Mouse (Mus musculus) heart, adult 2 months (tissue): Measurements from ENCODE around the gene Atp11a. TPM values are rescaled to one million over a fixed set of nuclear protein-coding genes. Genes with fewer than 3 reads are reported as not detected.

Experiments
- DNase-seq, 2 experiments: peaks; one replicate each; pipeline ENCODE4 v3.0.0; 2021
- H3K27ac ChIP-seq: fragments of 200-600 bp; 2 replicates; pipeline ENCODE4 v1.8.1; 2022
- H3K27me3 ChIP-seq: fragments of 200-500 bp; 2 replicates; pipeline ENCODE4 v1.6.1; 2012; ENCODE audit warnings: mild to moderate bottlenecking, low read length, inconsistent platforms, mixed read lengths; ENCODE audit not compliant: control insufficient read depth, insufficient read depth
- H3K36me3 ChIP-seq: fragments of 200-500 bp; 2 replicates; pipeline ENCODE4 v1.6.1; 2012; ENCODE audit warnings: low read length, inconsistent platforms; ENCODE audit not compliant: control insufficient read depth, insufficient read depth
- H3K4me1 ChIP-seq: fragments of 200-500 bp; 2 replicates; pipeline ENCODE4 v1.6.1; 2011; ENCODE audit warnings: low read length; ENCODE audit not compliant: control insufficient read depth, insufficient read depth
- H3K4me3 ChIP-seq: fragments of 200-600 bp; 2 replicates; pipeline ENCODE4 v1.8.1; 2022
- H3K79me2 ChIP-seq: fragments of 200-500 bp; replicated peaks from 2 replicates; pipeline ENCODE4 v1.6.1; 2012; ENCODE audit warnings: mild to moderate bottlenecking, inconsistent platforms, low read length, moderate library complexity, mixed read lengths; ENCODE audit not compliant: control insufficient read depth, insufficient read depth
- H3K9ac ChIP-seq: fragments of 200-500 bp; 2 replicates; pipeline ENCODE4 v1.6.1; 2012; ENCODE audit warnings: low read depth, mild to moderate bottlenecking, control low read depth, inconsistent platforms, low read length, mixed read lengths
- CTCF ChIP-seq: fragments of 200-600 bp; IDR thresholded peaks from 2 replicates; pipeline ENCODE4 v1.8.1; 2022; ENCODE audit warnings: antibody characterized with exemption, mild to moderate bottlenecking, moderate library complexity
- EP300 ChIP-seq: fragments of 200-500 bp; IDR thresholded peaks from 2 replicates; pipeline ENCODE4 v1.6.1; 2011; ENCODE audit warnings: low read depth, low read length, control low read depth; ENCODE audit not compliant: insufficient read depth
- POLR2A ChIP-seq: fragments of 200-500 bp; IDR thresholded peaks from 2 replicates; pipeline ENCODE4 v1.6.1; 2011; ENCODE audit warnings: mild to moderate bottlenecking, low read depth, low read length, control low read depth; ENCODE audit not compliant: insufficient read depth
- WGBS: fragments of 180-500 bp; shearing (Covaris S2); methylation state at CpG from one replicate; pipeline ENCODE4 v1.1.7; 2018; 5-methylcytosine and 5-hydroxymethylcytosine counted together
- intact Hi-C: fragments of 180-260 bp; cut with DNase I; formaldehyde crosslinking; loops from one replicate; pipeline ENCODE4 v1.15.1; 2025
- polyA plus RNA-seq: library from polyadenylated mRNA; depleted of rRNA; stranded (reverse); fragments of >200 nt; gene quantifications from 2 replicates; pipeline ENCODE4 v1.2.3, GENCODE M21; 2012
- total RNA-seq, 2 experiments: library from RNA; stranded (reverse); gene quantifications; 2 replicates each; pipeline ENCODE4 v1.2.3; 2021

Gene Atp11a
- total and polyA plus RNA-seq, 3 experiments: 56.0 to 80.1 (median 79.5) TPM

DNA sequence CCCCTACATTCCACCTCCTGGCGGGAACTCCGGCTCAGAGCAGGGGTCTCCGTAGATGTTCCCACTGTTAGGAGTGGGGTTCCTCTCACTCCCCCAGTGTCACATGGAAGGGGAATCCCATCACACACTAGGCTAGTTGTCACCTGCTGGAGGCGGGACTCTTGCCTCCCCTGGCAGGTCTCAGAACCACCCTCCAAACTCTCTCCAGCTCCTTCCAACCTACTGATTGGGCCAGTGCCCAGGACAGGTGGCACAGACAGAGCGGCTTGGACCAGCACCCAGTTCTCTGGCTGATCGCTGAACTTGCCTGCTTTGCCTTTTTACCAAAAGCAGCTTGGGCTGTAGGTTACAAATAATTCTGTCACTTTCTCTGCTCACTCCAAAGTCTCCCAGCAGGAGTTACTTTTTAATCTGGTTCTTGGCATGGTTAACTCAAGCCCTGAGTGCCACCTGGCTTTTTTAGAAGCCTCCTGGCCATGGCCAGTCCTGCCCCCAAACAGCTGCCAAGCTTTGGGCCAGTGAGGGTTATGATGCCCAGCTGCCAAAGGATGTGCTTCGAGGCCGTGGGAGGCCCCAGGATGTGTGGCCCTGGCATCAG is 117.5 kb downstream of the Atp11a start:
- intact Hi-C loops: no loop called here
- Histone ChIP-seq H3K4me1 (peaks cover 5% of the 10 kb centered on the region), H3K27me3 (no peaks in the 10 kb centered on the region), H3K4me3 (peak overlapping the region; percentile 53), H3K27ac (no peak overlapping the region), H3K36me3 (no peaks in the 10 kb centered on the region), H3K79me2 (no peaks in the 10 kb centered on the region), H3K9ac (no peak overlapping the region)
- 17% methylated on average over 8 of the region's 8 CpGs for WGBS
- TF ChIP-seq POLR2A (no peak), EP300 (no peak), CTCF (no peak)
- DNase-seq: peak in 1 of 2 experiments; percentile 23

DNA sequence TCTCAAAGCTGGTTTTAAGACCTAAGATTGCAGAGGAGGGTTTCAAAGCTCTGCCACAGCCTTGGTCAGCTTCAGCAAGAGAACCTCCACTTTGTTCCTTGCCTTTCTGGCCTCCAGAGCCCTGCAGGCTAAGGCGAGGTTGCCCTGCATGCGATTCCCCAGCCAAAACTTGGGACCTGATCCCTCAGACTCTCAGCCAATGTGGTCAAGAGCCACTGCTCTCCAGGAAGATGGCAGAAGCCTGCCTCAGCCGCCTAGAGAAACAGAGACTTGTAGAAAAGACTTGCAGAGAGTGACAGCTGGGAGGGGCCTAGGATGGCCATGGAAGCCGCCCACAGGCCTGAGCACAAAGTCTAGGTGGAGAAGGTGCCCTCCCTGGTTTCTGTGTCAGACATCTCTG is 118.2 kb downstream of the Atp11a start:
- no peak for TF ChIP-seq POLR2A
- TF ChIP-seq CTCF: no peak
- no peak for TF ChIP-seq EP300
- Histone ChIP-seq H3K27ac (no peak overlapping the region), H3K4me3 (no peak overlapping the region), H3K4me1 (peaks cover 5% of the 10 kb centered on the region), H3K9ac (no peak overlapping the region), H3K27me3 (no peaks in the 10 kb centered on the region), H3K36me3 (no peaks in the 10 kb centered on the region), H3K79me2 (no peaks in the 10 kb centered on the region)
- intact Hi-C loops: no loop called here
- WGBS: 81% methylated on average over 4 of the region's 4 CpGs
- DNase-seq: no peak

DNA sequence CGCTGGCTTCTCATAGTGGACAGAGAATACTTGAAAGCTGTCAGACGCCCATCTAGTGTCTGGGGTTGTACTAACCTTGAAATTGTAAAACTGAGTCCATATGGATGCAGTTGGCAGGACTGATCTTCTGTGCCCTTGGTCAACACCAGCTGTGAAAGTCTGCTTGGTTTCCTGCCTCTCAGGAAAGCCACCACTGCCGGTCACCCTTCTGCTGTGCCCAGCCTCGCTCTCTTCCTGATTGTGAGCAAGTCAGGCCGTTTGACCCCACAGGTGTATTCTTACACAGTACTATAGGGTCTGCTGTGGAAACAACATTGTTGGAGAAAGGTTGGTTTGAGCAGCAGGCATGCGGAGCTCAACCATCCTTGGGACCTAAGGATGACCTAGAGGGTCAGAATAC is 120.3 kb downstream of the Atp11a start:
- intact Hi-C loops: no loop called here
- no peaks in the 10 kb centered on the region for H3K36me3 ChIP-seq
- peaks cover 4% of the 10 kb centered on the region for H3K4me1 ChIP-seq
- TF ChIP-seq POLR2A: no peak
- TF ChIP-seq CTCF: no peak
- TF ChIP-seq EP300: no peak
- H3K27me3 ChIP-seq: no peaks in the 10 kb centered on the region
- DNase-seq: no peak
- no peak overlapping the region for H3K9ac ChIP-seq
- WGBS: 77% methylated on average over 6 of the region's 6 CpGs
- no peaks in the 10 kb centered on the region for H3K79me2 ChIP-seq
- H3K27ac ChIP-seq: no peak overlapping the region
- H3K4me3 ChIP-seq: no peak overlapping the region

DNA sequence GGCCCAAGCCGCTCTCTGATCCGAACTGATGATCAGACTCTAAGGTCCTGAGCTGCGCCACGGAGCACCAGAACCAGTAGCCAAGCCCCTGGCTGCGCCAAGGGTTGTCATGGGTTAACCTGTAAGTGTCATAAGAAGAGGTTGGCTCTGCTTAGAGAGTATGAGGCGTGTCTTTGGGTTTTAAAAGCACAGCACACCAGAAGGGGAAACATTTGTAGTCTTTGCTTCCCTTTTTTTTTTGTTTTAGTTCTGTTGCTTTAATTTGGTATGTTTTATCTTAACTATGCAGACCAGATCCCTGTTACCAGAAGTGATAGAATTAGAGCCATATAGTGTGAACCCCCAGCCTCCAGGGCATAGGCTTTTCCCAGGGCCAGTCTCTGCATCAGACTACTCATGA is 123.3 kb downstream of the Atp11a start:
- WGBS: 88% methylated on average over 6 of the region's 6 CpGs
- no peak for DNase-seq
- intact Hi-C loops: no loop called here

DNA sequence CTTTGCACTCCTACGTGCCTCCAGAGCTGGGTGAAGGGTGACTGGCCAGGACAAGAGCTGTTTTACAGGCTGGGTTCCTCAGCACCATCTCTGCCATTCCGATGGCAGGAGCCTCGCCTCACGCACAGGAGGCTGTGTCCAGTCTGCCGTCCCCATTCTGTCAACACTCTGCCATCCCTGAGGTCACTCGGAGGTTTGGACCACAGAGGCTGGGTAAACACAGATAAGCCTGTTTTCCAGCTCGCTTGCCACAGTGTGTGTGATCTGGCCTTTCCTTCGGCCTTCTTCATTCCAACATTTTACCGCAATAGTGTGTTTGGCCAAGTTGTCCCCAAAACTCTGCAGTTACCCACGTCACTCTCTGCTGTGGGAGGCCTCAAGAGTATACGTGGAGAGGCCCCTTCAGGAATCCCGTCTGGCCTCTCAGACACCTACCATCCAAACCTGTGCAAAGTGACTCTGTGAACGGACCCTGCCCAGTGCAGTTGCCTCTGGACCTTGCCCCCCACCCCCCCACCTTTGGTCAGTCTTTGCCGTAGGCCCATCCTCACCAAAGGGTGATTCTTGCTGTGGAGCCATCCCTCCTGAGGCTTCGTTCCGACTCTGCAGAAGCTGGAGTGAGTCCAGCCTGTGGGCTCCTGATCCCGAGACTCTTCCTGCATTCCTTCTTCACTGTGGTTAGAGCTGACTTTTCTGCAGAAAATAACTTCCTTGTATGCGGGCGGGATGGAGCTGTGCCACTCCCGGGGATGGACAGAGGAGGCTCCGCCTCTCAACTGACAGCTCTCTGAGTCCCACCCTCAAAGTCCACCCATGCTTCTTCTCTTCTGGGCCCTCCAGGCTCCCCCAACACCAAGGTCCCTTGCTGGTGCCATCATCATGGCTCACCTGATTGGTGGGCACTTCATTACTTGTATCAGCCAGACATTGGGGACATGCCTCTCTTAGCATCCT is 126.5 kb downstream of the Atp11a start:
- H3K9ac ChIP-seq: no peak overlapping the region
- TF ChIP-seq CTCF (no peak), POLR2A (no peak), EP300 (no peak)
- H3K79me2 ChIP-seq: no peaks in the 10 kb centered on the region
- no peak overlapping the region for H3K27ac ChIP-seq
- H3K27me3 ChIP-seq: no peaks in the 10 kb centered on the region
- DNase-seq: no peak
- WGBS: 49% methylated on average over 21 of the region's 21 CpGs
- no peaks in the 10 kb centered on the region for H3K4me1 ChIP-seq
- H3K36me3 ChIP-seq: no peaks in the 10 kb centered on the region
- no peak overlapping the region for H3K4me3 ChIP-seq
- intact Hi-C loops: no loop called here

More for the DNA sequence above, 123.3 kb downstream of the Atp11a start:
- no peak for TF ChIP-seq CTCF
- TF ChIP-seq EP300: no peak
- TF ChIP-seq POLR2A: no peak
- Histone ChIP-seq H3K27ac (no peak overlapping the region), H3K9ac (no peak overlapping the region), H3K27me3 (no peaks in the 10 kb centered on the region), H3K4me3 (no peak overlapping the region), H3K4me1 (no peaks in the 10 kb centered on the region), H3K79me2 (no peaks in the 10 kb centered on the region), H3K36me3 (no peaks in the 10 kb centered on the region)
